Mouse (Mus musculus): ENCODE measurements around the gene Zscan20. TPM values are rescaled to one million over a fixed set of nuclear protein-coding genes. Genes with fewer than 3 reads are reported as not detected.
"Not testable (repeated sequence)": the region's sequence is repeated elsewhere in the genome, so short reads cannot be mapped to it uniquely, and the experiment has no call there.

The Zscan20 gene
- total and polyA plus RNA-seq, 3 experiments, result 3.2 to 6.3 (median 6.1) TPM

- no peaks in the 10 kb centered on the region; the same call in 1 of the 2 replicates for H3K4me1 ChIP-seq (ENCODE audit: insufficient read depth, low read depth, low read length)
- peaks cover 10% of the 10 kb centered on the region for H3K27me3 ChIP-seq (ENCODE audit: insufficient read depth, low read length)
- DNase-seq (ENCODE audit: low spot score) (no peak), ATAC-seq (ENCODE audit: extremely low read depth, insufficient number of reproducible peaks, low FRiP score, poor library complexity, severe bottlenecking) (no peak)
- TF ChIP-seq GATA2 (IDR thresholded peaks at IDR 0.05; ENCODE audit: borderline replicate concordance, low read depth, low read length), result no peak
- no peak for TF ChIP-seq POLR2AphosphoS5 (IDR thresholded peaks at IDR 0.05; ENCODE audit: insufficient replicate concordance, low read depth, low read length)
- TF ChIP-seq CTCF (IDR thresholded peaks at IDR 0.05; ENCODE audit: low read depth, low read length), result no peak
- TF ChIP-seq TAL1 (conservative IDR thresholded peaks at IDR 0.05; ENCODE audit: low read depth, low read length), result no peak
- no peak for TF ChIP-seq GATA1 (IDR thresholded peaks at IDR 0.05; ENCODE audit: borderline replicate concordance, low read length)
- H3K4me3 ChIP-seq (ENCODE audit: low read depth, low read length), result no peak overlapping the region
- no peaks in the 10 kb centered on the region for H3K36me3 ChIP-seq (replicated peaks)
- H3K9me3 ChIP-seq (replicated peaks), result no peaks in the 10 kb centered on the region
These were observed 7.6 kb upstream of the Zscan20 start for GRCm38 (mm10) chr4:128617363-128618120.

DNA sequence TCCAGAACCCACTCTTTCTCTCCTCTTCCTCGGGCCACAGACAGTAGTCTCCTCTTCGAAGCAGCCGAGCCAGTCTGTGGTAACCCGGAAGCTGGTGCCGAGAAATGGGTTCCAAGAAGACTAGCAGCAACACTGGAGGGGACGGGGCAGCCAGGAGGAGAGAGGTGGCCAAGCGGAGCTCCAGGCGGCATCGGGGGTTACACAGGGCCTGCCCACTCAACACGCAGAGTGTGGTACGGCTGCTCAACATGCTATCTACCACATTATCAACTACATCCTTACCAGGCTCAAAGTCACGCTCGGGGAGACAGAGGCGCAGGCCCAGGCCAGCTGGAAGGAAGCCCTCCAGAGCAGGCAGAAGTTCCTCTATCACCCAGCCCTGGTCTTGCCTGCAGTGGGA lies 5.9 kb upstream of the Zscan20 start:
- Histone ChIP-seq H3K36me3 (replicated peaks) (no peaks in the 10 kb centered on the region), H3K4me3 (ENCODE audit: low read depth, low read length) (no peak overlapping the region), H3K9me3 (replicated peaks) (no peaks in the 10 kb centered on the region), H3K4me1 (ENCODE audit: insufficient read depth, low read depth, low read length) (peaks cover 6% of the 10 kb centered on the region), H3K27me3 (ENCODE audit: insufficient read depth, low read length) (peaks cover 10% of the 10 kb centered on the region)
- TF ChIP-seq CTCF (IDR thresholded peaks at IDR 0.05; ENCODE audit: low read depth, low read length) (no peak), POLR2AphosphoS5 (IDR thresholded peaks at IDR 0.05; ENCODE audit: insufficient replicate concordance, low read depth, low read length) (no peak), GATA2 (IDR thresholded peaks at IDR 0.05; ENCODE audit: borderline replicate concordance, low read depth, low read length) (no peak), GATA1 (IDR thresholded peaks at IDR 0.05; ENCODE audit: borderline replicate concordance, low read length) (no peak), TAL1 (conservative IDR thresholded peaks at IDR 0.05; ENCODE audit: low read depth, low read length) (no peak)
- no peak for ATAC-seq (ENCODE audit: extremely low read depth, insufficient number of reproducible peaks, low FRiP score, poor library complexity, severe bottlenecking)
- DNase-seq (ENCODE audit: low spot score), result no peak

- Histone ChIP-seq H3K4me3 (ENCODE audit: low read depth, low read length) (no peak overlapping the region), H3K27me3 (ENCODE audit: insufficient read depth, low read length) (peaks cover 10% of the 10 kb centered on the region), H3K36me3 (replicated peaks) (peaks cover 2% of the 10 kb centered on the region), H3K4me1 (ENCODE audit: insufficient read depth, low read depth, low read length) (peaks cover 25% of the 10 kb centered on the region), H3K9me3 (replicated peaks) (no peaks in the 10 kb centered on the region)
- ATAC-seq (ENCODE audit: extremely low read depth, insufficient number of reproducible peaks, low FRiP score, poor library complexity, severe bottlenecking), result no peak
- no peak for TF ChIP-seq POLR2AphosphoS5 (IDR thresholded peaks at IDR 0.05; ENCODE audit: insufficient replicate concordance, low read depth, low read length)
- TF ChIP-seq CTCF (IDR thresholded peaks at IDR 0.05; ENCODE audit: low read depth, low read length), result peak; percentile 46; the same call in 1 of the 2 replicates
- peak; percentile 41 for DNase-seq (ENCODE audit: low spot score)
These were observed 3.4 kb upstream of the Zscan20 start for GRCm38 (mm10) chr4:128613326-128613725.

GRCm38 (mm10) chr4:128611726-128612125 lies 1.8 kb upstream of the Zscan20 start:
- H3K27me3 ChIP-seq (ENCODE audit: insufficient read depth, low read length); ATAC-seq (ENCODE audit: extremely low read depth, insufficient number of reproducible peaks, low FRiP score, poor library complexity, severe bottlenecking): not testable (repeated sequence)
- peaks cover 25% of the 10 kb centered on the region for H3K4me1 ChIP-seq (ENCODE audit: insufficient read depth, low read depth, low read length)

DNA sequence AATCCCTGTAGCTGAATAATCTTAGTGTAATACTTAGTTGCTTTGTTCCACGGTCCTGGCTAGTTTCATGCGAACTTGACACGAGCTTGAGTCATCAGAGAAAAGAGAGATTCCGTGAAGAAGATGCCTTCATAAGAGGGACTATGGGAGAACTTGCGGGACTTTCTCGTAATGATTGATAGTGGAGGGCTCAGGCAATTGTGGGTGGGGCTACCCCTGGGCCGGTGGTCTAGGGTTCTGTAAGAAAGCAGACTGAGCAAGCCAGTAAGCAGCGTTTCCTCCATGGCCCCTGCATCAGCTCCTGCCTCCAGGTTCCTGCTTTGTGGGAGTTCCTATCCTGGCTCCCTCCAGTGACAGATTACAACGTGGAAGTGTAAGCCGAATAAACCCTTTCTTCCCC lies 808 bp upstream of the Zscan20 start:
- no peak for DNase-seq (ENCODE audit: low spot score)
- H3K4me1 ChIP-seq (ENCODE audit: insufficient read depth, low read depth, low read length), result peaks cover 25% of the 10 kb centered on the region
- TF ChIP-seq CTCF (IDR thresholded peaks at IDR 0.05; ENCODE audit: low read depth, low read length) (no peak), TAL1 (conservative IDR thresholded peaks at IDR 0.05; ENCODE audit: low read depth, low read length) (no peak), POLR2AphosphoS5 (IDR thresholded peaks at IDR 0.05; ENCODE audit: insufficient replicate concordance, low read depth, low read length) (no peak)

More at GRCm38 (mm10) chr4:128611726-128612125, 1.8 kb upstream of the Zscan20 start:
- not testable (repeated sequence) for H3K4me3 ChIP-seq (ENCODE audit: low read depth, low read length); H3K9me3 ChIP-seq (replicated peaks); DNase-seq (ENCODE audit: low spot score)
- peaks cover 15% of the 10 kb centered on the region for H3K36me3 ChIP-seq (replicated peaks)

GRCm38 (mm10) chr4:128609276-128609924 lies 498 bp downstream of the Zscan20 start:
- ATAC-seq (ENCODE audit: extremely low read depth, insufficient number of reproducible peaks, low FRiP score, poor library complexity, severe bottlenecking) (no peak), DNase-seq (ENCODE audit: low spot score) (peak; percentile 30)
- Histone ChIP-seq H3K36me3 (replicated peaks) (peaks cover 29% of the 10 kb centered on the region), H3K4me1 (ENCODE audit: insufficient read depth, low read depth, low read length) (peaks cover 25% of the 10 kb centered on the region), H3K9me3 (replicated peaks) (no peaks in the 10 kb centered on the region), H3K27me3 (ENCODE audit: insufficient read depth, low read length) (peaks cover under 1% of the 10 kb centered on the region; the same call in 1 of the 2 replicates), H3K4me3 (ENCODE audit: low read depth, low read length) (peak overlapping the region; percentile 84)
- no peak for TF ChIP-seq GATA1 (IDR thresholded peaks at IDR 0.05; ENCODE audit: borderline replicate concordance, low read length)
- no peak for TF ChIP-seq CTCF (IDR thresholded peaks at IDR 0.05; ENCODE audit: low read depth, low read length)
- no peak for TF ChIP-seq TAL1 (conservative IDR thresholded peaks at IDR 0.05; ENCODE audit: low read depth, low read length)
- no peak for TF ChIP-seq GATA2 (IDR thresholded peaks at IDR 0.05; ENCODE audit: borderline replicate concordance, low read depth, low read length)
- TF ChIP-seq POLR2AphosphoS5 (IDR thresholded peaks at IDR 0.05; ENCODE audit: insufficient replicate concordance, low read depth, low read length), result no peak

More for the DNA sequence above, 808 bp upstream of the Zscan20 start:
- Histone ChIP-seq H3K4me3 (ENCODE audit: low read depth, low read length) (no peak overlapping the region), H3K36me3 (replicated peaks) (peaks cover 20% of the 10 kb centered on the region), H3K27me3 (ENCODE audit: insufficient read depth, low read length) (peaks cover 5% of the 10 kb centered on the region), H3K9me3 (replicated peaks) (no peaks in the 10 kb centered on the region)
- no peak for ATAC-seq (ENCODE audit: extremely low read depth, insufficient number of reproducible peaks, low FRiP score, poor library complexity, severe bottlenecking)
